Mouse (Mus musculus) forebrain, embryonic 15.5 days (tissue): ENCODE measurements around the gene Ptrh1. TPM values are rescaled to one million over a fixed set of nuclear protein-coding genes. Genes with fewer than 3 reads are reported as not detected.

Experiments
- ATAC-seq: fragments of 200-750 bp; cut with Nextera tagmentation; replicated peaks from 2 replicates; pipeline ENCODE4 v1.8.0; 2017; ENCODE audit warnings: mild to moderate bottlenecking, moderate TSS enrichment, moderate library complexity
- H3K27ac ChIP-seq: fragments of 300-500 bp; sonication (generic); replicated peaks from 2 replicates; pipeline ENCODE4 v1.5.1; 2015; ENCODE audit warnings: mild to moderate bottlenecking, inconsistent platforms
- H3K27me3 ChIP-seq: fragments of 300-500 bp; sonication (generic); 2 replicates; pipeline ENCODE4 v1.6.1; 2015; ENCODE audit warnings: inconsistent platforms
- H3K36me3 ChIP-seq: fragments of 300-500 bp; sonication (generic); 2 replicates; pipeline ENCODE4 v1.6.1; 2015; ENCODE audit warnings: mild to moderate bottlenecking, inconsistent platforms
- H3K4me1 ChIP-seq: fragments of 300-500 bp; sonication (generic); 2 replicates; pipeline ENCODE4 v1.6.1; 2015; ENCODE audit warnings: inconsistent platforms
- H3K4me2 ChIP-seq: fragments of 300-500 bp; sonication (generic); replicated peaks from 2 replicates; pipeline ENCODE4 v1.6.1; 2015; ENCODE audit warnings: mild to moderate bottlenecking, inconsistent platforms
- H3K4me3 ChIP-seq: fragments of 300-500 bp; sonication (generic); 2 replicates; pipeline ENCODE4 v1.5.1; 2015; ENCODE audit warnings: mild to moderate bottlenecking, inconsistent platforms
- H3K9ac ChIP-seq: fragments of 300-500 bp; sonication (generic); replicated peaks from 2 replicates; pipeline ENCODE4 v1.6.1; 2015; ENCODE audit warnings: mild to moderate bottlenecking, inconsistent platforms
- H3K9me3 ChIP-seq: fragments of 300-500 bp; sonication (generic); 2 replicates; pipeline ENCODE4 v1.6.1; 2016; ENCODE audit warnings: inconsistent platforms
- WGBS: fragments of 180-500 bp; shearing (Covaris S2); methylation state at CpG from one replicate; pipeline ENCODE4 v1.1.7; 2015; ENCODE audit warnings: mixed read lengths; 5-methylcytosine and 5-hydroxymethylcytosine counted together
- polyA plus RNA-seq: library from polyadenylated mRNA; unstranded; fragments of >200 nt; fragmentation: Nextera tagmentation; extraction: Ambion mirVana; gene quantifications from 2 replicates; pipeline ENCODE4 v1.2.1, GENCODE M21; 2015

The Ptrh1 gene
- polyA plus RNA-seq, 1 experiment from 2014 or later, result 6.6 TPM

- H3K27me3 ChIP-seq, result no peaks in the 10 kb centered on the region
- peak; percentile 85 for ATAC-seq
- no peak overlapping the region for H3K4me3 ChIP-seq
- H3K27ac ChIP-seq, result peak overlapping the region; percentile 88
- peaks cover 14% of the 10 kb centered on the region for H3K4me1 ChIP-seq
- H3K9me3 ChIP-seq, result no peaks in the 10 kb centered on the region
- no peak overlapping the region for H3K9ac ChIP-seq
- H3K36me3 ChIP-seq, result peaks cover 53% of the 10 kb centered on the region
- WGBS, result 55% methylated on average over 17 of the region's 17 CpGs
- H3K4me2 ChIP-seq, result 0 out of 2 replicates have a peak overlapping the region, but pooled peaks have one; percentile 6
Measured at GRCm38 (mm10) chr2:32816946-32817581, 41.5 kb downstream of the Ptrh1 start.

GRCm38 (mm10) chr2:32817589-32817988 lies 42.0 kb downstream of the Ptrh1 start:
- Histone ChIP-seq H3K27me3 (no peaks in the 10 kb centered on the region), H3K4me1 (peaks cover 14% of the 10 kb centered on the region), H3K4me2 (no peak overlapping the region), H3K36me3 (peaks cover 52% of the 10 kb centered on the region), H3K9ac (no peak overlapping the region), H3K4me3 (no peak overlapping the region), H3K9me3 (no peaks in the 10 kb centered on the region), H3K27ac (peak overlapping the region; percentile 88)
- ATAC-seq, result no peak
- 39% methylated on average over 7 of the region's 7 CpGs for WGBS

GRCm38 (mm10) chr2:32818208-32818607 lies 42.6 kb downstream of the Ptrh1 start:
- no peak for ATAC-seq
- Histone ChIP-seq H3K4me3 (no peak overlapping the region), H3K36me3 (peaks cover 46% of the 10 kb centered on the region), H3K27me3 (no peaks in the 10 kb centered on the region), H3K9ac (no peak overlapping the region), H3K4me2 (no peak overlapping the region), H3K9me3 (no peaks in the 10 kb centered on the region), H3K27ac (peak overlapping the region; percentile 88), H3K4me1 (peaks cover 14% of the 10 kb centered on the region)
- 92% methylated on average over 5 of the region's 5 CpGs for WGBS

- H3K4me3 ChIP-seq, result no peak overlapping the region
- no peak overlapping the region for H3K4me2 ChIP-seq
- no peaks in the 10 kb centered on the region for H3K9me3 ChIP-seq
- ATAC-seq, result no peak
- peaks cover 25% of the 10 kb centered on the region for H3K36me3 ChIP-seq
- no peaks in the 10 kb centered on the region for H3K27me3 ChIP-seq
- peaks cover 23% of the 10 kb centered on the region for H3K4me1 ChIP-seq
- no peak overlapping the region for H3K27ac ChIP-seq
- no peak overlapping the region for H3K9ac ChIP-seq
- 70% methylated on average over 11 of the region's 11 CpGs for WGBS
Measured at GRCm38 (mm10) chr2:32821041-32821802, 45.6 kb downstream of the Ptrh1 start.

- Histone ChIP-seq H3K27ac (no peak overlapping the region), H3K4me1 (peaks cover 12% of the 10 kb centered on the region), H3K36me3 (peaks cover 23% of the 10 kb centered on the region), H3K27me3 (no peaks in the 10 kb centered on the region), H3K4me3 (no peak overlapping the region), H3K9ac (no peak overlapping the region), H3K4me2 (no peak overlapping the region), H3K9me3 (no peaks in the 10 kb centered on the region)
- WGBS, result 87% methylated on average over 6 of the region's 6 CpGs
- ATAC-seq, result no peak
Measured at GRCm38 (mm10) chr2:32822643-32823042, 47.1 kb downstream of the Ptrh1 start.

- Histone ChIP-seq H3K4me2 (no peak overlapping the region), H3K27me3 (no peaks in the 10 kb centered on the region), H3K4me1 (peaks cover 10% of the 10 kb centered on the region), H3K36me3 (peaks cover 18% of the 10 kb centered on the region), H3K9ac (no peak overlapping the region), H3K9me3 (no peaks in the 10 kb centered on the region), H3K4me3 (no peak overlapping the region), H3K27ac (no peak overlapping the region)
- 79% methylated on average over 11 of the region's 11 CpGs for WGBS
- ATAC-seq, result no peak
Measured at GRCm38 (mm10) chr2:32823153-32823552, 47.6 kb downstream of the Ptrh1 start.

GRCm38 (mm10) chr2:32823579-32824154 lies 48.1 kb downstream of the Ptrh1 start:
- Histone ChIP-seq H3K4me2 (no peak overlapping the region), H3K27me3 (no peaks in the 10 kb centered on the region), H3K4me3 (no peak overlapping the region), H3K9me3 (no peaks in the 10 kb centered on the region), H3K9ac (no peak overlapping the region), H3K4me1 (peaks cover 10% of the 10 kb centered on the region), H3K36me3 (peaks cover 16% of the 10 kb centered on the region; the same call in 1 of the 2 replicates), H3K27ac (no peak overlapping the region; the same call in 1 of the 2 replicates)
- no peak for ATAC-seq
- 70% methylated on average over 8 of the region's 8 CpGs for WGBS

- no peak for ATAC-seq
- Histone ChIP-seq H3K9ac (no peak overlapping the region), H3K27me3 (no peaks in the 10 kb centered on the region), H3K4me3 (no peak overlapping the region), H3K4me1 (peaks cover 10% of the 10 kb centered on the region), H3K27ac (no peak overlapping the region; the same call in 1 of the 2 replicates), H3K4me2 (no peak overlapping the region), H3K36me3 (peaks cover 16% of the 10 kb centered on the region; the same call in 1 of the 2 replicates), H3K9me3 (no peaks in the 10 kb centered on the region)
- 56% methylated on average over 8 of the region's 8 CpGs for WGBS
Measured at GRCm38 (mm10) chr2:32824181-32824580, 48.6 kb downstream of the Ptrh1 start.

- no peaks in the 10 kb centered on the region for H3K27me3 ChIP-seq
- H3K36me3 ChIP-seq, result peaks cover 15% of the 10 kb centered on the region; the same call in 1 of the 2 replicates
- 75% methylated on average over 1 of the region's 1 CpGs for WGBS
- no peak overlapping the region for H3K9ac ChIP-seq
- no peak overlapping the region for H3K4me2 ChIP-seq
- ATAC-seq, result no peak
- no peak overlapping the region for H3K27ac ChIP-seq
- peaks cover 10% of the 10 kb centered on the region for H3K4me1 ChIP-seq
- no peak overlapping the region for H3K4me3 ChIP-seq
- no peaks in the 10 kb centered on the region for H3K9me3 ChIP-seq
Measured at GRCm38 (mm10) chr2:32824778-32825177, 49.2 kb downstream of the Ptrh1 start.

GRCm38 (mm10) chr2:32825796-32826195 lies 50.2 kb downstream of the Ptrh1 start:
- 81% methylated on average over 6 of the region's 6 CpGs for WGBS
- no peak for ATAC-seq
- H3K4me2 ChIP-seq, result no peak overlapping the region
- H3K4me1 ChIP-seq, result peaks cover 10% of the 10 kb centered on the region
- H3K27ac ChIP-seq, result no peak overlapping the region
- no peaks in the 10 kb centered on the region for H3K9me3 ChIP-seq
- no peak overlapping the region for H3K9ac ChIP-seq
- H3K4me3 ChIP-seq, result no peak overlapping the region
- H3K36me3 ChIP-seq, result 0 out of 2 replicates have a peak, but pooled peaks cover 6% of the 10 kb centered on the region
- no peaks in the 10 kb centered on the region for H3K27me3 ChIP-seq
